Mouse (Mus musculus): ENCODE data around the gene Thap2. TPM values are rescaled to one million over a fixed set of nuclear protein-coding genes. Genes with fewer than 3 reads are reported as not detected.

Gene Thap2
- polyA plus RNA-seq, 1 experiment from 2014 or later, result 5.0 TPM

DNA sequence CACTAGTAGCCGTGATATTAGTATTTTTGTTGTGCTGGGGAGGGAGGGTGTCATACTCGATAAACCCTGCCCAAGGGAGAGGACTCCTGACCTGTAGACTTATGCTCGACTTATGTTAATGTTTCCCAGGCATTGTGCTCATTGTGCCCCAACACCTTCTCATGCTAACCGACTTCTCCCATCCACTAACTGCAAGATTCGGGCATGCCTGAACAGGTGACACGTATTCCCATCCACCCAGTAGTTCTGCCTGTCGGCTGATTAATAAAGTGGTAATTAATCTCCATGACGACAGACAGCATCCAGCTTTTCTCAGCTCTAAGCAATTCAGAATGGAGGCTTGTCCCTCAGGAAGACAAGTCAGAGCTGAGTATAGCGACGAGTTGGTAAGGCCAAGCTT is 35.2 kb downstream of the Thap2 start:
- H3K4me2 ChIP-seq (ENCODE audit: low read depth, low read length), result no peak overlapping the region
- no peak overlapping the region for H3K4me3 ChIP-seq (ENCODE audit: low read depth, low read length)
- H3K9ac ChIP-seq (replicated peaks), result no peak overlapping the region
- ATAC-seq (no peak), DNase-seq (no peak)
- H3K9me3 ChIP-seq (ENCODE audit: low read length), result no peaks in the 10 kb centered on the region
- H3K27ac ChIP-seq (ENCODE audit: low read depth), result no peak overlapping the region
- H3K36me3 ChIP-seq (replicated peaks; ENCODE audit: insufficient read depth, low read length), result 0 out of 2 replicates have a peak, but pooled peaks cover 2% of the 10 kb centered on the region
- H3K27me3 ChIP-seq (ENCODE audit: insufficient read depth, low read length), result no peaks in the 10 kb centered on the region
- TF ChIP-seq EP300 (IDR thresholded peaks at IDR 0.05; ENCODE audit: low read depth), result no peak
- TF ChIP-seq CTCF (IDR thresholded peaks at IDR 0.05; ENCODE audit: low read depth), result no peak
- no peaks in the 10 kb centered on the region for H3K4me1 ChIP-seq (ENCODE audit: insufficient read depth)
- WGBS (ENCODE audit: insufficient replicate concordance), result 87% methylated on average over 10 of the region's 10 CpGs

DNA sequence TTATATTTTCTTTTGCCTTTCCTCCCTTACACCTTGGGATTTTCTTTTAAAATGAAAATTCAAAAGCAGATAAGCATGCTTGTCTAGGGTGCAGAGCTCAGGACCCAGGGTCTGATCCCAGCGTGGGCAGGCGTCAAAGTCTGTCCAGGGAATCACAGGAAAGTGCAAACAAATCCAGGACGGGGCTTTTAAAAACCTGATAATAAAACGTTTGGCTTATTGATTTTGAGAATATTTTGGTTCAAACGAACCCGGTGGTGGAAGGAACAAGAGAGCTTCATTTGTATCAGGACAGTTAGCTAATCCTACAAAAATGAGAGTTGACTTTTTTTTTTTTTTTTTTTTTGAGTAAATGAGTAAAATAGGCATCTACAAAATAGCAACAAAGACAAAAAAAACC is 36.1 kb downstream of the Thap2 start:
- DNase-seq (no peak), ATAC-seq (no peak)
- no peaks in the 10 kb centered on the region for H3K4me1 ChIP-seq (ENCODE audit: insufficient read depth)
- WGBS (ENCODE audit: insufficient replicate concordance), result 55% methylated on average over 6 of the region's 6 CpGs
- H3K4me3 ChIP-seq (ENCODE audit: low read depth, low read length), result no peak overlapping the region
- 0 out of 2 replicates have a peak, but pooled peaks cover 2% of the 10 kb centered on the region for H3K36me3 ChIP-seq (replicated peaks; ENCODE audit: insufficient read depth, low read length)
- H3K4me2 ChIP-seq (ENCODE audit: low read depth, low read length), result no peak overlapping the region
- TF ChIP-seq CTCF (IDR thresholded peaks at IDR 0.05; ENCODE audit: low read depth) (no peak), EP300 (IDR thresholded peaks at IDR 0.05; ENCODE audit: low read depth) (no peak)
- H3K9ac ChIP-seq (replicated peaks), result no peak overlapping the region
- H3K27ac ChIP-seq (ENCODE audit: low read depth), result no peak overlapping the region
- H3K9me3 ChIP-seq (ENCODE audit: low read length), result no peaks in the 10 kb centered on the region
- no peaks in the 10 kb centered on the region for H3K27me3 ChIP-seq (ENCODE audit: insufficient read depth, low read length)

DNA sequence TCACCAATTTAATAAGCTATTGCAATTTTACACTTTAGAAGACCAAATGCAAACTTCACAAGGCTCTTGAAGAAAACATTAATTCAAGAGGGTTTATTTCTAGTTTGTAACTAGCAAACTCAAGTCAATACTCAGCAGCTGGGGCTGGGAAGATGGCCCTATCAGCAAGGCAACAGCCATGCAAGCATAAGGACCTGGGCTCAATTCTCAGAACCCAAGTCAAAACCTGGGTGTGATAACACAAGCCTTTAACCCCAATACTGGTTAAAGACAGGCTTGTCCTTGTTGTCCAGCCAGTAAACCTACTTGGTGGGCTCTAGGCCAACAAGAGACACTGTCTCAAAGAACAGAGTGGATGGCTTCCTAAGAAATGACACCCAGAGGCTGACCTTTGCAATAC is 37.8 kb downstream of the Thap2 start:
- Histone ChIP-seq H3K27me3 (ENCODE audit: insufficient read depth, low read length) (no peaks in the 10 kb centered on the region), H3K4me1 (ENCODE audit: insufficient read depth) (no peaks in the 10 kb centered on the region), H3K4me2 (ENCODE audit: low read depth, low read length) (no peak overlapping the region), H3K27ac (ENCODE audit: low read depth) (no peak overlapping the region), H3K36me3 (replicated peaks; ENCODE audit: insufficient read depth, low read length) (peaks cover 11% of the 10 kb centered on the region), H3K9me3 (ENCODE audit: low read length) (no peaks in the 10 kb centered on the region), H3K4me3 (ENCODE audit: low read depth, low read length) (no peak overlapping the region), H3K9ac (replicated peaks) (no peak overlapping the region)
- no peak for DNase-seq
- no peak for TF ChIP-seq EP300 (IDR thresholded peaks at IDR 0.05; ENCODE audit: low read depth)
- ATAC-seq, result no peak

DNA sequence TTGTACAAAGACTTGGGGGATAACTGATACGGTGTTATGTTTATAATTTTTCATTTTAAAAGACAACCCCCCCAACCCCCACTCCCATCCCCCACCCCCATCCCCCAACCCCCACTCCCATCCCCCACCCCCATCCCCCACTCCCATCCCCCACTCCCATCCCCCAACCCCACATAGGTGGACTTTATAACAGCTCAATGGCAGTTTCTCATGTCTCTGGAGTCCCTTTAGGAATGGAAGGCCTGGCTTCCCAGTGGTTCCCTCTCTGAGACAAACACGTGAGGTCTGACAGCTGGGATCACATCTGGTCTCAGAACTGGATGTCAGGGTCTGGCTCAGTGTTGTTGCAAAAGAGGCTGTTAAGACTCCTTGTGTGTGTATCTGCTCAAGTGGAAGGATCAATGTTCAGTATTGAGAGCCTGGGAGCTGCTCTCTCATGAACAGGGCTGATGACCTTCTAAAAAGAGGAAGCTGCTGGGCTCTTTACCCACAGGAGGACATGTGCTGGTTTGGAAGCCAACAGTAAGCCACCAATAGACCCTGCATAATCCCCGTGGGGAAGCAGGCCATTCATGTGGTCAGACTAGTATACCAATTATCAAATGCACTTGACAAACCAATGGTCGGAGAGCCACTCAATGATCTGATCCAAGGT is 41.3 kb downstream of the Thap2 start:
- Histone ChIP-seq H3K27ac (ENCODE audit: low read depth) (no peak overlapping the region), H3K4me2 (ENCODE audit: low read depth, low read length) (no peak overlapping the region), H3K4me1 (ENCODE audit: insufficient read depth) (no peaks in the 10 kb centered on the region), H3K4me3 (ENCODE audit: low read depth, low read length) (no peak overlapping the region), H3K9me3 (ENCODE audit: low read length) (no peaks in the 10 kb centered on the region), H3K27me3 (ENCODE audit: insufficient read depth, low read length) (no peaks in the 10 kb centered on the region), H3K36me3 (replicated peaks; ENCODE audit: insufficient read depth, low read length) (peaks cover 15% of the 10 kb centered on the region), H3K9ac (replicated peaks) (no peak overlapping the region)
- no peak for DNase-seq
- 72% methylated on average over 4 of the region's 4 CpGs for WGBS (ENCODE audit: insufficient replicate concordance)
- TF ChIP-seq CTCF (IDR thresholded peaks at IDR 0.05; ENCODE audit: low read depth), result no peak
- no peak for TF ChIP-seq EP300 (IDR thresholded peaks at IDR 0.05; ENCODE audit: low read depth)
- ATAC-seq, result peak; percentile 15; the same call in 1 of the 2 replicates

DNA sequence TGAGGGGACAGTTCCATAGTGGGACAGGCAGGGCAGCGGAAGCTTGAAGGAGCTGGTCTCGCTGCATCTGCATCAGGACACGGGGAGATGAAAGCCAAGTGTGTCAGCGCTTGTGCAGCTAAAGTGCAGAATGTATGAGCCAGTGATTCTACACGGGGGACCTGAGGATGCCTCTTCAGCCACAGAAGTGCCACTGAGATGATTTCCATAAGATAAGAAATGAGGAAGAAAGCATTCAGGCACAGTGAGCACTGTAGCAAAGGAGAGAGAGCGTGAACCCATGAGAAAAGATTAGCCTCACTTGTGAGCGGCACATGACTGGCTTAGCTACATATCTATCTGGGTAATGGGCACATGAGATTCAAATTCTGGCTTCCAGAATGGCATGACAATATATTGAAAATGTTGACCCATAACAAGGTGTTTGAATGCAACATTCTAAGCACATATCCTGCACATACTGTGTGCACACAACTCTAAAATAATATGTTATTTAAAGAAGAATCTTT is 44.4 kb downstream of the Thap2 start:
- Histone ChIP-seq H3K27ac (ENCODE audit: low read depth) (no peak overlapping the region), H3K9me3 (ENCODE audit: low read length) (no peaks in the 10 kb centered on the region), H3K36me3 (replicated peaks; ENCODE audit: insufficient read depth, low read length) (peaks cover 12% of the 10 kb centered on the region), H3K27me3 (ENCODE audit: insufficient read depth, low read length) (no peaks in the 10 kb centered on the region), H3K9ac (replicated peaks) (no peak overlapping the region), H3K4me3 (ENCODE audit: low read depth, low read length) (no peak overlapping the region), H3K4me1 (ENCODE audit: insufficient read depth) (no peaks in the 10 kb centered on the region), H3K4me2 (ENCODE audit: low read depth, low read length) (no peak overlapping the region)
- ATAC-seq, result no peak
- DNase-seq, result no peak
- 77% methylated on average over 7 of the region's 7 CpGs for WGBS (ENCODE audit: insufficient replicate concordance)
- no peak for TF ChIP-seq CTCF (IDR thresholded peaks at IDR 0.05; ENCODE audit: low read depth)
- TF ChIP-seq EP300 (IDR thresholded peaks at IDR 0.05; ENCODE audit: low read depth), result no peak

DNA sequence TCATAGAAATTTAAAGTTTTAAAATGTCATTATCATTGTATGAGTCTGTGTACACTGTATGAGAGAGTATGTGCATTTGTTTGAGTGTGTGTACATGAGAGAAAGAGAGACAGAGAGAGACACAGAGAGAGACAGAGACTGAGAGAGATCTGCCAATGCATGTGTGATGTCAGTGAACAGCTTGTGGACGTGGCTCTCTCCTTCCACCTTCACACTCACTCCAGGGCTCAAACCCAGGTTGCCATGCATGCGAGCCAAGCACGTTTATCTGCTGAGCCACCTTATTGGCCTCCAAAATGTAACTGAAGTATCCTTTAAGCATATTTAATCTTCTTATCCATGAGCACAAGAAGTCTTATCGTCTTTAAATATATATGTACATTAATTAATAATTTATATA is 47.3 kb downstream of the Thap2 start:
- H3K27me3 ChIP-seq (ENCODE audit: insufficient read depth, low read length), result no peaks in the 10 kb centered on the region
- DNase-seq (no peak), ATAC-seq (no peak)
- no peak for TF ChIP-seq EP300 (IDR thresholded peaks at IDR 0.05; ENCODE audit: low read depth)
- no peak for TF ChIP-seq CTCF (IDR thresholded peaks at IDR 0.05; ENCODE audit: low read depth)
- no peaks in the 10 kb centered on the region for H3K4me1 ChIP-seq (ENCODE audit: insufficient read depth)
- H3K9me3 ChIP-seq (ENCODE audit: low read length), result no peaks in the 10 kb centered on the region
- H3K9ac ChIP-seq (replicated peaks), result no peak overlapping the region
- H3K36me3 ChIP-seq (replicated peaks; ENCODE audit: insufficient read depth, low read length), result peaks cover 6% of the 10 kb centered on the region; the same call in 1 of the 2 replicates
- 64% methylated on average over 4 of the region's 4 CpGs for WGBS (ENCODE audit: insufficient replicate concordance)
- no peak overlapping the region for H3K4me3 ChIP-seq (ENCODE audit: low read depth, low read length)
- H3K4me2 ChIP-seq (ENCODE audit: low read depth, low read length), result no peak overlapping the region
- H3K27ac ChIP-seq (ENCODE audit: low read depth), result no peak overlapping the region
